Mouse (Mus musculus) inflammation-experienced regulatory T-cells, adult 6 months (primary cell): ENCODE measurements around the gene Midn. TPM values are rescaled to one million over a fixed set of nuclear protein-coding genes. Genes with fewer than 3 reads are reported as not detected.
A peak's percentile ranks its signal among the peaks of the same experiment; 100 is the strongest.

Experiments used
- ATAC-seq: one replicate; pipeline ENCODE4 v1.8.0; 2017
- polyA plus RNA-seq, 3 experiments: library from polyadenylated mRNA; unstranded; fragments of 100-300 nt; shearing (Covaris generic); gene quantifications; one replicate each; pipeline ENCODE4 v1.2.1; 2017

The Midn gene
- polyA plus RNA-seq, 3 experiments from 2014 or later, result 7.3 to 9.3 (median 7.5) TPM

- no peak for ATAC-seq
Measured at GRCm38 (mm10) chr10:80196778-80197581, 48.9 kb downstream of the Midn start.

- peak; percentile 61 for ATAC-seq
Measured at GRCm38 (mm10) chr10:80199440-80200008, 51.5 kb downstream of the Midn start.

GRCm38 (mm10) chr10:80200485-80200884 is 52.4 kb downstream of the Midn start:
- no peak for ATAC-seq

- no peak for ATAC-seq
Measured at GRCm38 (mm10) chr10:80204055-80204454, 56.0 kb downstream of the Midn start.

GRCm38 (mm10) chr10:80207201-80207600 is 59.1 kb downstream of the Midn start:
- ATAC-seq, result no peak

GRCm38 (mm10) chr10:80207676-80208075 is 59.6 kb downstream of the Midn start:
- no peak for ATAC-seq

Other genes starting within 250 kb of the Midn start
- 1 to 10 TPM; 5.7 to 7.9 (median 7.1) TPM for gene Med16, start 239.3 kb upstream of the Midn start, polyA plus RNA-seq
- gene Gm26602, start 237.4 kb upstream of the Midn start, polyA plus RNA-seq, result 1 to 10 TPM in 1 of 3 experiments, not detected in 2; 5.5 TPM
- gene Kiss1r, start 231.3 kb upstream of the Midn start, polyA plus RNA-seq, result not detected
- gene R3hdm4, start 227.1 kb upstream of the Midn start, polyA plus RNA-seq, result 100 to 1,000 TPM in 1 of 3 experiments, 10 to 100 TPM in 2; 96.5 to 106 (median 96.9) TPM
- gene Arid3a, start 221.2 kb upstream of the Midn start, polyA plus RNA-seq, result 1 to 10 TPM; 2.1 to 3.5 (median 2.4) TPM
- 10 to 100 TPM; 66.6 to 85.2 (median 74.2) TPM for gene Wdr18, start 188.1 kb upstream of the Midn start, polyA plus RNA-seq
- gene Grin3b, start 177.6 kb upstream of the Midn start, polyA plus RNA-seq, result under 1 TPM in 2 of 3 experiments, not detected in 1; 0.16 to 0.20 TPM
- 1 to 10 TPM; 2.0 to 2.5 (median 2.0) TPM for gene Tmem259, start 163.9 kb upstream of the Midn start, polyA plus RNA-seq
- 100 to 1,000 TPM; 672 to 989 (median 979) TPM for gene Cnn2, start 159.7 kb upstream of the Midn start, polyA plus RNA-seq
- gene Abca7, start 151.8 kb upstream of the Midn start, polyA plus RNA-seq, result 10 to 100 TPM; 10.7 to 14.2 (median 13.3) TPM
- 100 to 1,000 TPM; 242 to 254 (median 251) TPM for gene Arhgap45, start 131.6 kb upstream of the Midn start, polyA plus RNA-seq
- 100 to 1,000 TPM; 137 to 227 (median 211) TPM for gene Polr2e, start 108.5 kb upstream of the Midn start, polyA plus RNA-seq
- 100 to 1,000 TPM; 346 to 445 (median 381) TPM for gene Gpx4, start 101.1 kb upstream of the Midn start, polyA plus RNA-seq
- 10 to 100 TPM; 30.4 to 39.1 (median 32.6) TPM for gene Sbno2, start 42.7 kb upstream of the Midn start, polyA plus RNA-seq
- 10 to 100 TPM; 23.5 to 30.3 (median 25.5) TPM for gene Stk11, start 32.5 kb upstream of the Midn start, polyA plus RNA-seq
- gene Atp5d, start 9.6 kb upstream of the Midn start, polyA plus RNA-seq, result 100 to 1,000 TPM; 297 to 357 (median 299) TPM
- gene Cbarp, start 7.4 kb upstream of the Midn start, polyA plus RNA-seq, result 1 to 10 TPM in 2 of 3 experiments, under 1 TPM in 1; 0.60 to 2.3 (median 1.3) TPM
- 100 to 1,000 TPM in 2 of 3 experiments, 10 to 100 TPM in 1; 84.2 to 255 (median 213) TPM for gene Cirbp, start 17.7 kb downstream of the Midn start, polyA plus RNA-seq
- 10 to 100 TPM; 17.9 to 28.4 (median 20.5) TPM for gene 1600002K03Rik, start 24.7 kb downstream of the Midn start, polyA plus RNA-seq
- not detected for gene Efna2, start 31.2 kb downstream of the Midn start, polyA plus RNA-seq
- 10 to 100 TPM; 57.7 to 85.1 (median 67.4) TPM for gene Mum1, start 78.2 kb downstream of the Midn start, polyA plus RNA-seq
- gene Ndufs7, start 100.8 kb downstream of the Midn start, polyA plus RNA-seq, result 100 to 1,000 TPM; 183 to 267 (median 228) TPM
- gene Gamt, start 112.7 kb downstream of the Midn start, polyA plus RNA-seq, result 1 to 10 TPM in 1 of 3 experiments, under 1 TPM in 2; 0.67 to 1.7 (median 0.75) TPM
- 10 to 100 TPM; 12.3 to 14.4 (median 14.0) TPM for gene Dazap1, start 113.2 kb downstream of the Midn start, polyA plus RNA-seq
- gene Rps15, start 144.2 kb downstream of the Midn start, polyA plus RNA-seq, result 1,000 to 10,000 TPM in 2 of 3 experiments, 100 to 1,000 TPM in 1; 970 to 1,806 (median 1,658) TPM
- gene Apc2, start 147.7 kb downstream of the Midn start, polyA plus RNA-seq, result under 1 TPM; 0.04 to 0.35 (median 0.05) TPM
- gene 2310011J03Rik, start 172.3 kb downstream of the Midn start, polyA plus RNA-seq, result 10 to 100 TPM; 38.1 to 52.1 (median 41.8) TPM
- 10 to 100 TPM in 1 of 3 experiments, 1 to 10 TPM in 2; 2.2 to 10.8 (median 9.5) TPM for gene Pcsk4, start 181.2 kb downstream of the Midn start, polyA plus RNA-seq
- not detected for gene Reep6, start 181.7 kb downstream of the Midn start, polyA plus RNA-seq
- not detected for gene Adamtsl5, start 200.1 kb downstream of the Midn start, polyA plus RNA-seq
- gene Plk5, start 208.2 kb downstream of the Midn start, polyA plus RNA-seq, result not detected
- gene Mex3d, start 239.4 kb downstream of the Midn start, polyA plus RNA-seq, result 1 to 10 TPM in 1 of 3 experiments, under 1 TPM in 2; 0.79 to 1.3 (median 0.79) TPM